Mouse (Mus musculus) testis, postnatal 14 days (tissue): Measurements from ENCODE around the gene Fbxo28.

Experiments used
- DNase-seq: peaks from one replicate; pipeline ENCODE4 v3.0.0; 2021; ENCODE audit warnings: low spot score

The Fbxo28 gene

DNA sequence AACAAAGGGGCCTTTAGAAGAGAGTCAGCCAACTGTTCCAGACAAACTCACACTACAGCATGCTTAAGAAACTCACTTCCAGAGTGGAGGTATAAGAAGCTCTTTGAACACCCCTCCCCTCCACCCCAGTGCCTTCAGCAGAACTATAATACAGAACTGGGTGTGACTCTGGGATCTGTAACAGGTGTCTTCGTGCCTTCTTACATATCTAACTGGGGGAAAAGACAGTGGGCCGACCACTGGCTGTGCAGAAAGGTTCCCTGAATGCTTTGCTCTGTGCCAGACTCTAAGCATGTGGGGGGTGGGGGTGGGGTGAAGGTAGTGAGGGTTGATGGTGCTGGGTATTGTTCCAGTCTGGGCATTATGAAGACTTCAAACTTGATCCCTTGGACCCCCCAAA, 52.8 kb downstream of the Fbxo28 start:
- DNase-seq = no peak

- no peak for DNase-seq
Observed at GRCm38 (mm10) chr1:182287781-182288180, 53.6 kb downstream of the Fbxo28 start.

- DNase-seq = no peak
Observed at GRCm38 (mm10) chr1:182284795-182285194, 56.6 kb downstream of the Fbxo28 start.

DNA sequence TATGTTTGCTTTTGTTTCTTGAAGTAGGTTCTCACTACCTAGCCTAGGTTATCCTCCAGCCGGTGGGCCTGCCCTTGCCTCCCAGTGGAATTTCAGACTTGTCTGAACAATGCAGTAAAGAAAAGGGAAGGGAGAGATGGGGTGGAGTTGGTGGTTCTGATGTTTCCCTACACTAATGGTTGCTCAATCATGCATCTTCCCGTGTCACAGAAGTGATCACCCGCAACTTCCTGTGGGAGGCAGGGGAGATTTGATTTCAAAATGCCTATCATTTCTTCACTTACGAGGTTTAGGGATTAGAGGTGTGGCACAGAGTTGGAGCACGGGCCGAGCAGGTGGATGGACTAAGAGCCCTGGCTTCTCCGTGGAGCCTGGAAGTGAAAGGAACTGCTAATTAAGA, 58.2 kb downstream of the Fbxo28 start:
- no peak for DNase-seq

DNA sequence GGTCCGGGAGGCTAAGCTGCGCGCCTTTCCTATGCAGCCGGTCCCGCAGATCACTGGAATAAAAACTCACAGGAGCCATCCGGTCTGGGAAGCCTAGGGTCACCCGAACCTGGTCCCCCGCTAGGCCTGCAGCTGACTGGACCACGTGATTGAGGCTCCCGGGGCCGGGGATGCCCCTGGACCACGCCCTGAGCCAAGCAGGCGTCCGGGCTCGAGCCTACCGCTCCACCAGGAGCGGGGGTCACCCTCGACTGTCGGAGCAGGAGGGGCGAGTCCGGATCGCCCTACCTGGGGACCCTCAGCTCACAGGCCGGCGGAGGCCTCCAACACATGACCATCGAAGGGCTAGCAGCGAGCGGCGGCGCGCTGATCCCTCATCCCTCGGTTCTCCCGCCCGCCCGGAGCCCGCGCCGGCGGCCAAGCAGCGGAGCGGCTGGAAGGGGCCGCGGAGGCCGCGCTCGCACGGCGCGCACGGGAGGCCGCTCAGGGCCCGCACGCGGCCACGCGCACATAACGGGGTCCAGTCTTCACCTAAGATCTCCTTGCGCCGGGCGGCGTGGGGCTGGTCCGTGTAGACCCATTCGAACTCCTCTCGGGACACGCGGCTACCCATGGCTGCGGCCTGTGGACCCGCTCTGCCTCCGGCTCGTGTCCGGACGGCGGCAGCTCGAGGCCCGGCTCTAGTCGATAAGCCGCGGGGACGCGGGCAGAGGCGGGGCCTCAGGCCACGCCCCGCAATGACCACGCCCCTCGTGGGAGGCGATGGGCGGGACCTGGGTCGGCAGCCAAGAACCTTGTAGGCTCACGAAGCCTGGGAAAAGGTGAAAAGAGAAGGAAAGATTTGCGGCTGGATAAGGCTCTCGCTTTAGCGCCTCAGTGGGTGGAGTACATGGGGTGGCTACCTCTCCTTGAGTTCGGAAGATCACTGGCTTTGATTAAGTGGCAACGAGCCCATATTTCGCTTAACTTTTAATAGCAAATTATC, 59.0 kb downstream of the Fbxo28 start, which contains the start of gene Degs1:
Gene Degs1, minus strand, starts transcription at position 714 of the 985 bp plus-strand sequence.
- peak; percentile 93 for DNase-seq

GRCm38 (mm10) chr1:182281251-182281711, 60.1 kb downstream of the Fbxo28 start:
- no peak for DNase-seq

DNA sequence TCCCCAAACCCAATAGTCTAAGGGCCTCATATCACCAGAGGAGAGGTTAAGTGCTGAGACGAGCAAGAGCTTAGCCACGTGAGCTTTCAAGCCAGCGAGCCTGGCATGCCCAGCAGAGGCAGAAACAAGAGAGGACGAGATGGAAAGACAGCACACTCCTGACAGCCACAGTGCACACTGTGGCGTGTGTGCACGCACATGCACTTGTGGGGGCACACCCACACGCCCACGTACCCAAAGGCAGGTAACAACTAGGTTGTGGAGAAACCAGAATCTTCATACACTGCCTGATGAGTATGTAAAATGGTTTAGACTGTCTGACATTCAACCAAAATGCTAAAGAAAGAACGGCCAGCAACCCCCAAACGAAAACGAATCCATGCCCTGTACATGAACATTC, 60.9 kb downstream of the Fbxo28 start:
- DNase-seq = no peak

GRCm38 (mm10) chr1:182280046-182280445, 61.4 kb downstream of the Fbxo28 start:
- no peak for DNase-seq

DNA sequence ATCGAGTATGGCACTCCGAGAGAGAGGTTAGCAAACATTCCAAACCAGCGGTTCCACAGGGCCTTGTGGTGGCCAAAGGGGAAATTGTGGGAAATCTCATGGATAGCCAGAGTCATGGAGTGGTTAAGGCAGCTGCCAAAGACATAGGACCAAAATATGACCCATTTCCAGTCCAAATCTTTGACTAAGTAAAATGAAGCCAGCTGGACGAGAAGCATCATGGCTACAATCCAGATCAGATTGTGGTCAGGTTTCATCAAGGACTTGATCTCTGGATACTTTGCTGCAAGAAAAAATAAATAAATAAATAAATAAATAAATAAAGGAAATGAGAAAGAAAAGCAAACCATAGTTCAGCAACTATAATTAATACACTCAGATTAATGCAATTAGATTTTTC, 62.0 kb downstream of the Fbxo28 start:
- DNase-seq = no peak

DNA sequence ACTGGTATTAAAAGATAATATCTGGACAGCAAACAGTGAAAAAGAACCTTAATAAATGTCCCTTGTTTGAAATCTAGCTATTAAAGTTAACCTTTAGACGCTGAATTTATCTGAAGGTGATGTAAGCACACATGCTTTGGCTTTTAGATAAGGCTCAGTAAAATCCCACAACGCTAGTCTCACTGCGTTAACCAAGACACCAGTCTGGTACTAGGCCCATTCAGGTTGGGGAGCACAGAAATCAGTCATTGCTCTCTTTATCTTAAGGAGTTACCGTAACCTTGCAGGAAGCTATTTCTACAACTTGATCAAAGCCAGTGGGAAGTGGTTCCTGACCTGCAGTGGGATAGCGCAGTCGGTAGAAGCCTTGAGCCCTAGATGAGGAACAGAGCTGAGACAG, 66.3 kb downstream of the Fbxo28 start:
- no peak for DNase-seq

- no peak for DNase-seq
Observed at GRCm38 (mm10) chr1:182271632-182272031, 69.8 kb downstream of the Fbxo28 start.

DNA sequence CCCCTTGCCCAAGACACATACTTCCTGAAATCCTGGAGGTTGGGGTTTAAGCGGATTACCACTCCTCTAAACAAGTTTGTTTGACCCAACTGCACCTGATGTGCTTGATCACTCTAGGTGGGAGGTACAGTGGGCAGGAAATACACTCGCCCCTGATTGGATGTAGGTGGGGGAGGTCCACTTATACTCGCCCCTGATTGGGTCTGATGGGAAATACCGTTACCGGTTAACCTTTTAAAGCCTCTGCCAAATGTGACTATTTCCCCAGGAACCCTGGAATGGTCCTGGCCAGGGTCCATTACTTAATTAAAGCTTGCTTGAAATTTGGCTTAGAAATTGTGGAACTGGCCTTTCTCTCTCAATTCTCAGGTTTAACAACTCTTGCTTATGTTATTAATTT, 70.3 kb downstream of the Fbxo28 start:
- DNase-seq = no peak

DNA sequence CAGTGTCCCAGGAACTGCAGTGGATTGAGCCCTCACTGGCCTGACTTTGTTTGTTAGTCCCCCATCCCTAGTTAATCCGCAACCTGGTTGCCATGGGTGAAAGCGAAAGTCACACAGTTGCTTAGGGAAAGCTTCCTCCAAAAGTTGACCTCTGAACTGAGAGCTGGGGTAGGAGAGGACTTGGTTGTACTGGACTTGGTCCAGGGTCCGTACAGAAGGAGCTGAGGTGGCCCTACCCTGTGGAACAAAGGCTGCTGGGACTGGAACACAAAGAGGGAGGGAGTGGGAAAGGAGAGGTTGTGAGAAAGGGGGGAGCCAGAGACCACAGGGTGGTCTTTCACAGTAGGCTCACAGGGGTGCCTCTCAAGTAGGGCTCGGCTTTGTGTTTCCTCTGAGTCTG, 73.1 kb downstream of the Fbxo28 start:
- no peak for DNase-seq

DNA sequence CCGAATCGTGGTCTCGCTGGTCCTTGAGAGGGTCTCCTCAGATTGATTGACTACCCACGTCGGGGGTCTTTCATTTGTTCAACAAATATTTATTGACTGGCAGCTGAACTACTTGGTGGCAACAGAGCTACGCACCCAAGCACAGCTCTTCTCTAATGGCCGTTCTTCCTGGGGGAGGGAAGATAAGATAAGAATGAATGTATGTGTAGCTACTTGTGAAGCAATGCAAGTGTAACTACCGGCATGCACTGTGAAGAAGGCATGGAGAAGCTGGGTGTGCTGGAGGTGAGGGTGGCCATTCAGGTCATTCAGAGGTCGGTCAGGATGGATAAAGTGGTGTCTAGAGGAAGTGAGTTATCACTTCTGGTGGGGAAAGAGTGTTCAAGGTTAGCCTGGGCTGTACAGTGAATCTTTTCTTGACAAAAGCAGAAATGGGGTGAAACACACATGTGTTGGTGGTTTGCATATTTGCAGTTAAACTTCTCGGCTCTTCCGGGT, 75.4 kb downstream of the Fbxo28 start:
- DNase-seq = no peak
